Mouse (Mus musculus) lung, embryonic 14.5 days (tissue): ENCODE results near the gene Brf1. TPM values are rescaled to one million over a fixed set of nuclear protein-coding genes. Genes with fewer than 3 reads are reported as not detected.

Source experiments
- ATAC-seq: fragments of 200-750 bp; cut with Nextera tagmentation; 2 replicates; pipeline ENCODE4 v1.8.0; 2017; ENCODE audit warnings: mild to moderate bottlenecking, moderate TSS enrichment, moderate library complexity; ENCODE audit not compliant: insufficient read depth
- DNase-seq: peaks from one replicate; pipeline ENCODE4 v3.0.0-alpha.2; 2015
- H3K27ac ChIP-seq: fragments of 300-500 bp; sonication (generic); 2 replicates; pipeline ENCODE4 v1.5.1; 2014; ENCODE audit warnings: low read depth, mild to moderate bottlenecking, moderate library complexity
- H3K27me3 ChIP-seq: fragments of 300-500 bp; sonication (generic); 2 replicates; pipeline ENCODE4 v1.6.1; 2014; ENCODE audit warnings: low read length, control low read depth; ENCODE audit not compliant: insufficient read depth
- H3K36me3 ChIP-seq: fragments of 300-500 bp; sonication (generic); 2 replicates; pipeline ENCODE4 v1.6.1; 2014; ENCODE audit warnings: control low read depth; ENCODE audit not compliant: insufficient read depth
- H3K4me1 ChIP-seq: fragments of 300-500 bp; sonication (generic); 2 replicates; pipeline ENCODE4 v1.6.1; 2014; ENCODE audit warnings: antibody characterized with exemption, control low read depth; ENCODE audit not compliant: insufficient read depth
- H3K4me2 ChIP-seq: fragments of 300-500 bp; sonication (generic); 2 replicates; pipeline ENCODE4 v1.6.1; 2014; ENCODE audit warnings: mild to moderate bottlenecking
- H3K4me3 ChIP-seq: fragments of 300-500 bp; sonication (generic); 2 replicates; pipeline ENCODE4 v1.5.1; 2014; ENCODE audit warnings: low read depth, low read length
- H3K9ac ChIP-seq: fragments of 300-500 bp; sonication (generic); 2 replicates; pipeline ENCODE4 v1.6.1; 2014
- H3K9me3 ChIP-seq: fragments of 300-500 bp; sonication (generic); 2 replicates; pipeline ENCODE4 v1.6.1; 2016; ENCODE audit warnings: low read depth, low read length, control low read depth
- CTCF ChIP-seq: IDR thresholded peaks from 2 replicates; pipeline ENCODE4 v1.5.1; 2016; ENCODE audit warnings: antibody characterized with exemption, low read depth
- WGBS: fragments of 180-500 bp; shearing (Covaris S2); extraction: QIAGEN DNeasy Blood & Tissue Kit; methylation state at CpG from one replicate; pipeline ENCODE4 v1.1.7; 2014; 5-methylcytosine and 5-hydroxymethylcytosine counted together
- microRNA-seq: library from miRNA; unstranded; fragments of <30 nt; microRNA quantifications from one replicate; pipeline ENCODE4, GENCODE M21; 2016; ENCODE audit warnings: borderline number of aligned reads
- polyA plus RNA-seq: library from polyadenylated mRNA; unstranded; fragments of >200 nt; fragmentation: Nextera tagmentation; extraction: Ambion mirVana; gene quantifications from 2 replicates; pipeline ENCODE4 v1.2.1, GENCODE M21; 2014

Gene Brf1
- polyA plus RNA-seq, 1 experiment from 2014 or later = 65.9 TPM

GRCm38 (mm10) chr12:112916698-112917400 is 83.7 kb downstream of the Brf1 start:
- TF ChIP-seq CTCF = no peak
- 0 out of 2 replicates have a peak, but pooled peaks cover 7% of the 10 kb centered on the region for H3K36me3 ChIP-seq
- no peaks in the 10 kb centered on the region for H3K9me3 ChIP-seq
- 0 out of 2 replicates have a peak, but pooled peaks cover 3% of the 10 kb centered on the region for H3K4me1 ChIP-seq
- no peak overlapping the region for H3K27ac ChIP-seq
- no peak overlapping the region for H3K4me3 ChIP-seq
- no peaks in the 10 kb centered on the region for H3K27me3 ChIP-seq
- no peak for DNase-seq
- H3K4me2 ChIP-seq = no peak overlapping the region
- 79% methylated on average over 16 of the region's 16 CpGs for WGBS
- no peak overlapping the region for H3K9ac ChIP-seq
- no peak for ATAC-seq

GRCm38 (mm10) chr12:112915587-112915986 is 84.9 kb downstream of the Brf1 start:
- WGBS = 81% methylated on average over 13 of the region's 13 CpGs
- H3K4me2 ChIP-seq = no peak overlapping the region
- no peaks in the 10 kb centered on the region for H3K4me1 ChIP-seq
- H3K4me3 ChIP-seq = no peak overlapping the region
- H3K27me3 ChIP-seq = no peaks in the 10 kb centered on the region
- ATAC-seq = no peak
- DNase-seq = no peak
- peaks cover 12% of the 10 kb centered on the region; the same call in 1 of the 2 replicates for H3K36me3 ChIP-seq
- no peak for TF ChIP-seq CTCF
- no peak overlapping the region for H3K9ac ChIP-seq
- H3K27ac ChIP-seq = no peak overlapping the region
- no peaks in the 10 kb centered on the region for H3K9me3 ChIP-seq

- DNase-seq = peak; percentile 33
- H3K4me1 ChIP-seq = no peaks in the 10 kb centered on the region
- WGBS = 66% methylated on average over 11 of the region's 11 CpGs
Measured at GRCm38 (mm10) chr12:112914527-112914926, 86.0 kb downstream of the Brf1 start.

GRCm38 (mm10) chr12:112912951-112913745 is 87.4 kb downstream of the Brf1 start:
- no peak overlapping the region for H3K4me3 ChIP-seq
- H3K9me3 ChIP-seq = no peaks in the 10 kb centered on the region
- H3K36me3 ChIP-seq = peaks cover 15% of the 10 kb centered on the region; the same call in 1 of the 2 replicates
- DNase-seq (no peak), ATAC-seq (no peak)
- no peaks in the 10 kb centered on the region for H3K27me3 ChIP-seq
- no peak overlapping the region for H3K9ac ChIP-seq
- H3K4me1 ChIP-seq = no peaks in the 10 kb centered on the region
- 86% methylated on average over 28 of the region's 28 CpGs for WGBS
- no peak overlapping the region for H3K27ac ChIP-seq
- no peak overlapping the region for H3K4me2 ChIP-seq
- no peak for TF ChIP-seq CTCF

More at GRCm38 (mm10) chr12:112914527-112914926, 86.0 kb downstream of the Brf1 start:
- Histone ChIP-seq H3K9ac (no peak overlapping the region), H3K27ac (no peak overlapping the region), H3K4me3 (no peak overlapping the region), H3K36me3 (peaks cover 15% of the 10 kb centered on the region; the same call in 1 of the 2 replicates), H3K27me3 (no peaks in the 10 kb centered on the region), H3K4me2 (no peak overlapping the region), H3K9me3 (no peaks in the 10 kb centered on the region)
- no peak for TF ChIP-seq CTCF
- no peak for ATAC-seq

- H3K4me3 ChIP-seq = no peak overlapping the region
- TF ChIP-seq CTCF = no peak
- no peaks in the 10 kb centered on the region for H3K27me3 ChIP-seq
- no peak overlapping the region for H3K4me2 ChIP-seq
- H3K4me1 ChIP-seq = no peaks in the 10 kb centered on the region
- H3K9me3 ChIP-seq = no peaks in the 10 kb centered on the region
- 83% methylated on average over 17 of the region's 17 CpGs for WGBS
- H3K27ac ChIP-seq = no peak overlapping the region
- ATAC-seq (no peak), DNase-seq (no peak)
- no peak overlapping the region for H3K9ac ChIP-seq
- peaks cover 15% of the 10 kb centered on the region; the same call in 1 of the 2 replicates for H3K36me3 ChIP-seq
Measured at GRCm38 (mm10) chr12:112911701-112912100, 88.8 kb downstream of the Brf1 start.

Small RNAs within 50 kb of the gene (microRNA-seq; reads per million reads assigned to microRNA genes)
- gene Mir6941 = not detected

Other genes with a start within 250 kb of the Brf1 start
- 9.3 and 10.9 TPM in 2 replicates for gene Pld4, start 240.0 kb downstream of the Brf1 start, polyA plus RNA-seq
- 0.61 and 0.64 TPM in 2 replicates for gene Ahnak2, start 198.0 kb downstream of the Brf1 start, polyA plus RNA-seq
- 4.3 and 5.1 TPM in 2 replicates for gene Clba1, start 191.8 kb downstream of the Brf1 start, polyA plus RNA-seq
- gene Cdca4, start 171.3 kb downstream of the Brf1 start, polyA plus RNA-seq = 140 and 153 TPM in 2 replicates
- 0.12 TPM in 1 of 2 replicates, not detected in the other for gene Gpr132, start 132.5 kb downstream of the Brf1 start, polyA plus RNA-seq
- gene Jag2, start 70.9 kb downstream of the Brf1 start, polyA plus RNA-seq = 6.3 and 8.0 TPM in 2 replicates
- gene Nudt14, start 58.6 kb downstream of the Brf1 start, polyA plus RNA-seq = 107 and 116 TPM in 2 replicates
- 26.4 and 26.7 TPM in 2 replicates for gene Btbd6, start 24.2 kb downstream of the Brf1 start, polyA plus RNA-seq
- gene Pacs2, start 13.8 kb upstream of the Brf1 start, polyA plus RNA-seq = 12.3 and 15.6 TPM in 2 replicates
- gene Tex22, start 73.8 kb upstream of the Brf1 start, polyA plus RNA-seq = not detected in 2 replicates
- gene Mta1, start 97.6 kb upstream of the Brf1 start, polyA plus RNA-seq = 22.8 and 24.1 TPM in 2 replicates
- 266 and 273 TPM in 2 replicates for gene Crip2, start 139.5 kb upstream of the Brf1 start, polyA plus RNA-seq
- 237 and 267 TPM in 2 replicates for gene Crip1, start 145.6 kb upstream of the Brf1 start, polyA plus RNA-seq
- gene Tedc1, start 155.7 kb upstream of the Brf1 start, polyA plus RNA-seq = 35.1 and 35.4 TPM in 2 replicates
- gene Tmem121, start 185.2 kb upstream of the Brf1 start, polyA plus RNA-seq = 4.3 and 6.1 TPM in 2 replicates